Mouse (Mus musculus) ES-Bruce4 (cell line): ENCODE results near the gene Mgat4b.

Source experiments
- CTCF ChIP-seq: IDR thresholded peaks from one replicate; pipeline ENCODE4 v1.8.1; 2011; ENCODE audit warnings: low read depth, low read length
- EP300 ChIP-seq: IDR thresholded peaks from 2 replicates; pipeline ENCODE4 v1.6.1; 2011; ENCODE audit warnings: low read depth, low read length; ENCODE audit not compliant: insufficient read depth
- POLR2A ChIP-seq: IDR thresholded peaks from one replicate; pipeline ENCODE4 v1.8.1; 2011; ENCODE audit warnings: low read length; ENCODE audit not compliant: insufficient read depth

DNA sequence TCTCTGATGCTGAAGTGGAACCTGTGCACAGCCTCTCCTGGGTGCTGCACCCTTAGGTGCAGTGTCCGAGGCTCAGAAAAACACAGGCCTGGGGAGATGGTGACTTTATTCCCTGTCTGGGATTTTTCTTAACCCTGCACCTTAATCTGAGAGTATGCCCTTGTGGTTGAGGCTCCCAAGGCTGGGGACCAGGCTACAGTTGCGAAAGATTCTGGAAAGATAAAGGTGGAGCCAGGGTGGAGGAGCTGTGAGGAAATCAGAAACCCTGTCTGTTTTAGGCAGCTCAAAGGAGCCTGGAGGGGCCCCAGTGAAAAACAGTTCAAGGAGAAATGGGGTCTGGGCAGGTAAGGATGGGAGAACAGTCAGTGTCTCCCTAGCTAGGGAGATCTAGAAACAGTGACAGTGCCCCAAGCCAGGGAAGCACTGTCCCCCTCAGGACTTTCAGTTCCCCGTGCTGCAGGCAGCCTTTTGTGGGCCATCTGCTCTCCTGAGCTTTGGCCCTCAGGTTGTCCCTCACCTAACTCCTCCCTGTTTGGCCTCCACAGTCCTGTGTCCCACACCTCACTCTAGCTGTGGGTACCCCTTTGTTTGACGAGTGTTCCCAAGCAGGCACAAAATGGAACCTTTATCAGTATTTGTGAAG, 6.2 kb downstream of the Mgat4b start:
- TF ChIP-seq CTCF, result no peak
- TF ChIP-seq EP300, result 0 out of 2 replicates have a peak, but pooled peaks have one; percentile 16
- TF ChIP-seq POLR2A, result no peak
